Mouse (Mus musculus) stomach, postnatal 0 days (tissue): ENCODE measurements around the gene Phgdh. TPM values are rescaled to one million over a fixed set of nuclear protein-coding genes. Genes with fewer than 3 reads are reported as not detected.

Experiments
- ATAC-seq: fragments of 200-750 bp; cut with Nextera tagmentation; 2 replicates; pipeline ENCODE4 v1.8.0; 2017; ENCODE audit not compliant: low FRiP score, low TSS enrichment
- DNase-seq: peaks from one replicate; pipeline ENCODE4 v3.0.0-alpha.2; 2016; ENCODE audit warnings: low spot score
- H3K27ac ChIP-seq: fragments of 300-500 bp; sonication (generic); replicated peaks from 2 replicates; pipeline ENCODE4 v1.5.1; 2014; ENCODE audit warnings: mild to moderate bottlenecking, control low read depth
- H3K27me3 ChIP-seq: fragments of 300-500 bp; sonication (generic); 2 replicates; pipeline ENCODE4 v1.6.1; 2014; ENCODE audit warnings: low read length; ENCODE audit not compliant: control insufficient read depth, insufficient read depth
- H3K36me3 ChIP-seq: fragments of 300-500 bp; sonication (generic); 2 replicates; pipeline ENCODE4 v1.6.1; 2014; ENCODE audit warnings: low read length, mixed read lengths; ENCODE audit not compliant: control insufficient read depth, insufficient read depth
- H3K4me1 ChIP-seq: fragments of 300-500 bp; sonication (generic); replicated peaks from 2 replicates; pipeline ENCODE4 v1.6.1; 2014; ENCODE audit warnings: antibody characterized with exemption; ENCODE audit not compliant: control insufficient read depth, insufficient read depth
- H3K4me2 ChIP-seq: fragments of 300-500 bp; sonication (generic); replicated peaks from 2 replicates; pipeline ENCODE4 v1.6.1; 2014; ENCODE audit warnings: low read depth, mild to moderate bottlenecking, control low read depth, moderate library complexity
- H3K4me3 ChIP-seq: fragments of 300-500 bp; sonication (generic); 2 replicates; pipeline ENCODE4 v1.5.1; 2014; ENCODE audit warnings: low read depth, low read length, control low read depth
- H3K9ac ChIP-seq: fragments of 300-500 bp; sonication (generic); 2 replicates; pipeline ENCODE4 v1.6.1; 2014; ENCODE audit warnings: mild to moderate bottlenecking, low read length, control low read depth, mixed read lengths
- H3K9me3 ChIP-seq: fragments of 300-500 bp; sonication (generic); 2 replicates; pipeline ENCODE4 v1.6.1; 2016; ENCODE audit warnings: low read length; ENCODE audit not compliant: control insufficient read depth
- CTCF ChIP-seq: IDR thresholded peaks from 2 replicates; pipeline ENCODE4 v1.5.1; 2016; ENCODE audit warnings: antibody characterized with exemption, low read depth, mild to moderate bottlenecking, moderate library complexity
- EP300 ChIP-seq: optimal IDR thresholded peaks from 2 replicates; pipeline ENCODE3; 2016; ENCODE audit warnings: antibody characterized with exemption
- WGBS: fragments of 180-500 bp; shearing (Covaris S2); extraction: QIAGEN DNeasy Blood & Tissue Kit; methylation state at CpG from one replicate; pipeline ENCODE4 v1.1.7; 2014; 5-methylcytosine and 5-hydroxymethylcytosine counted together
- polyA plus RNA-seq: library from polyadenylated mRNA; unstranded; fragments of >200 nt; fragmentation: Nextera tagmentation; extraction: Ambion mirVana; gene quantifications from 2 replicates; pipeline ENCODE4 v1.2.1, GENCODE M21; 2015

Phgdh gene
- polyA plus RNA-seq, 1 experiment from 2014 or later = 95.1 TPM

DNA sequence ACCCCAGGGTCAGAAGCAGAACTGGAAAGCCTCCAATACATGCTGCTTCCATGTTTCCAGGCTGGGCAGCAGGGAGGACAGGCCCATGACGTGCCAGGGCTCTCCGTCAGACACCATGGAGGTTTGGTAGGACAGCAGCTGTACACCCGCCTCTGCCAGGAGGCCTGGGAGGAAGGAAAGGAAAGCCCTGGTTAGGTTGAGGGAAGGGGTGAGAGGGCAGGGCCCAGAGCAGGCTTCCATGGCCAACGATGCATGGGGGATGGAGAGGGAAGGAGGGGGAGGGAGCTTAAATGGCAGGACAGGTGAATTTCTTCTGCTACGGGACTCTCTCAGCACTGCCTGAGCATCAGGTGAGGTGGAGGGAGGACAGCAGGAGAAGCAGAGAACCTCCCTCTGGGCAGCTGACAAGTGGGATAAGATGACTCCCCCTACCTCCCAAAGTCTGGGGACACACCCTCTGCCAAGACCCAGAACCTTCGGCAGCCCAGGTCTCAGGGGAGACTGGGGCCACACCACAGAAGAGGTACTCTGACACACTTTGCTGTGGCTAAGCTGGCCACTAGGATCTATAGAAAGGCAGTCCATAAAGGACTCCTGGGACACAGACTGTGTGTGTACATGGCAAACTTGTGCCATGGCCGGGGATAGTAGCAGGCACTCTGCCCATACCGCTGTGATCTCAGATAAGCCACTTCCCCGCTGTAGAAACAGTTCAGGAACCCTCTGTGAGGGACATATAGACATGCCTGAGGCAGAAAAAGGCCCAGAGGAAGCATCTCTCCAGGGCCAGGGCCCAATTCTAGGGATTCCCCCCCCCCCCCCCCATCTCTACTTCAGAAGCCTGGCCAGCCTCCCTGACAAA lies 26.3 kb downstream of the Phgdh start:
- Histone ChIP-seq H3K27me3 (no peaks in the 10 kb centered on the region), H3K4me3 (no peak overlapping the region), H3K9me3 (no peaks in the 10 kb centered on the region), H3K4me2 (no peak overlapping the region), H3K9ac (no peak overlapping the region), H3K4me1 (no peaks in the 10 kb centered on the region), H3K36me3 (no peaks in the 10 kb centered on the region), H3K27ac (no peak overlapping the region)
- ATAC-seq (peak; percentile 14; the same call in 1 of the 2 replicates), DNase-seq (no peak)
- WGBS = 79% methylated on average over 9 of the region's 9 CpGs
- no peak for TF ChIP-seq EP300
- TF ChIP-seq CTCF = no peak

DNA sequence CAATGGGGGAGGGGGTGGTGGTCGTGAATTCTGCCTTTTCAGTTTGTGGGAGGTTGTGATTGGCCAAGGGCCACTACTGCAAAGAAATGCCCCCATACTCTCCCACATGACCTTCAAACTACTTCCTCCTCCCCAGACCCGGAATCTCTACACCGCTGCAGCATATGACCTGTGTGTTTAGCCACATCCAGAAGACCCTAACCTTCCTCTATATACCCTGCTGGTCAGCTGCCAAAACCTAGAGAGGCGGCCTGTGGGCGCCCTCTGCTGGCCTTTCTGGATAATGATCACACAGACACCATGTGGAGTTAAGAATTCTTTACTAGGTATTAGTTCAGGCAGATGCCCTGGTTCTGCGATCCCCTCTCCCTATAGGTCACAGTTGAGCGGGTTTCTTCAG lies 26.9 kb downstream of the Phgdh start:
- no peaks in the 10 kb centered on the region for H3K4me1 ChIP-seq
- 16% methylated on average over 6 of the region's 7 CpGs for WGBS
- H3K4me3 ChIP-seq = no peak overlapping the region

DNA sequence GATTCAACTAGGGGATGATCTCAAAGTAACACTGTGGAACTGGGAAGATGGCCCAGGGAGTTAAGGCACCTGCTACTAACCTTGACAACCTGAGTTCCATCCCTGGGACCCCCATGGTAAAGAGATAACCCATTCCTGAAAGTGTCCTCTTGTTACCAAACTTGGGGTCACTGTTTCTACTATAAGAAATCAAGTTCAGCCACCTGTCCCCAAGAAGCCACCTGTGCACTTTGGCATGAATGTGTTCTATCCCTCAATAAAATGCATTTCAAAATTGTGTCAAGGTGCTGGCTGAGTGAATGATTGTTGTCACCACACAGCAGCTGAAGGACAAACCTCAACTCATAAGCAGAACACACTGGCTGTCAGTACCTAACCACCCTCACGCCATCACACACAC lies 29.3 kb downstream of the Phgdh start:
- ATAC-seq = no peak
- Histone ChIP-seq H3K4me3 (no peak overlapping the region), H3K36me3 (no peaks in the 10 kb centered on the region), H3K9me3 (no peaks in the 10 kb centered on the region), H3K9ac (no peak overlapping the region), H3K27ac (no peak overlapping the region), H3K27me3 (no peaks in the 10 kb centered on the region), H3K4me2 (no peak overlapping the region), H3K4me1 (no peaks in the 10 kb centered on the region)
- no peak for DNase-seq
- TF ChIP-seq CTCF (no peak), EP300 (no peak)
- WGBS = 92% methylated on average over 1 of the region's 1 CpGs

More for the DNA sequence above, 26.9 kb downstream of the Phgdh start:
- no peaks in the 10 kb centered on the region for H3K36me3 ChIP-seq
- peak; percentile 65 for DNase-seq
- no peaks in the 10 kb centered on the region for H3K27me3 ChIP-seq
- H3K27ac ChIP-seq = no peak overlapping the region
- peak; percentile 20; the same call in 1 of the 2 replicates for ATAC-seq
- TF ChIP-seq CTCF = peak; percentile 80
- no peak for TF ChIP-seq EP300
- H3K9ac ChIP-seq = no peak overlapping the region
- no peak overlapping the region for H3K4me2 ChIP-seq
- no peaks in the 10 kb centered on the region for H3K9me3 ChIP-seq

DNA sequence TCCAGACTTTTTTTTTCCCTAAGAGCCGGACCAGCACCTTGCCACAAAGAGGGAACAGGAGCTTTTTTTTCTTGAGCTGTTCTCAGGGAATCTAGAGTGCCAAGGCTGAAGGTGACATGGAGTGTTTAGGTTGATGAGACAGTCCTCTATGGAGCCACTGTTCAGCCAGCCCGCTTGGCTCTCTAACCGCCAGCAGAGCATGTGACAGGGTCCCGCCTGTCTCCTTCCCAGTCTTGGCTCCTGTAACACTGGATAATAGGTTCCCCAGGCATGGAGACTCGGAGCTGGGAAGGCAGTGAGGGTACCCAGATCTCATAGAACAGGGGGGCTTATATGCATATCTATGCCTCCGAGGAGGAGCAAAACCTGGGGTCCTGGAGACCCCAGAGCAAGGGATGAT lies 31.2 kb downstream of the Phgdh start:
- 87% methylated on average over 6 of the region's 6 CpGs for WGBS
- no peak overlapping the region for H3K9ac ChIP-seq
- H3K4me3 ChIP-seq = no peak overlapping the region
- H3K27me3 ChIP-seq = no peaks in the 10 kb centered on the region
- no peaks in the 10 kb centered on the region for H3K36me3 ChIP-seq
- TF ChIP-seq EP300 = no peak
- no peak for TF ChIP-seq CTCF
- H3K9me3 ChIP-seq = no peaks in the 10 kb centered on the region
- ATAC-seq (no peak), DNase-seq (no peak)
- no peaks in the 10 kb centered on the region for H3K4me1 ChIP-seq
- H3K4me2 ChIP-seq = no peak overlapping the region
- no peak overlapping the region for H3K27ac ChIP-seq

DNA sequence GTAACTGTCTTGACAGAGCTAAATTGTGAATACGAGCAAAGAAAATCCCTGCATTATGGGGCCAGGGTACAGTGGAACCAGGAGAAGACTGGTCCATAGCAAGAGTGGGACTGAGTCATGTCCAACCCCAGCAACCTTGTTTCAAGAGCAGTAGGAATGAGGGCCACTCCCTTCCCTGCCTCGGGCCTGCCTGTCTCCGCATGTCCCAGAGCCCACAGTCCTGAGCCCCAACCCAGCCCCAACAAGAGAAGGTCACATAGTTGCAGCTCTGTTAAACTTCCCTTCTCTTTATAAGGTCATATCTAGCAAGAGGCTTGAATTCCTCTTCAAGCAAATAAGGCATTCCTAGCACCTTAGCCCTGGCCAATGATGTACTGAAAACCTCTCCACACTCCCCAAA lies 38.0 kb downstream of the Phgdh start:
- ATAC-seq (0 out of 2 replicates have a peak, but pooled peaks have one; percentile 21), DNase-seq (no peak)
- Histone ChIP-seq H3K9me3 (no peaks in the 10 kb centered on the region), H3K27me3 (no peaks in the 10 kb centered on the region), H3K4me3 (no peak overlapping the region), H3K9ac (no peak overlapping the region), H3K36me3 (peaks cover 13% of the 10 kb centered on the region; the same call in 1 of the 2 replicates), H3K4me1 (no peaks in the 10 kb centered on the region), H3K4me2 (no peak overlapping the region), H3K27ac (no peak overlapping the region)
- WGBS = 74% methylated on average over 3 of the region's 3 CpGs
- no peak for TF ChIP-seq CTCF
- TF ChIP-seq EP300 = no peak

DNA sequence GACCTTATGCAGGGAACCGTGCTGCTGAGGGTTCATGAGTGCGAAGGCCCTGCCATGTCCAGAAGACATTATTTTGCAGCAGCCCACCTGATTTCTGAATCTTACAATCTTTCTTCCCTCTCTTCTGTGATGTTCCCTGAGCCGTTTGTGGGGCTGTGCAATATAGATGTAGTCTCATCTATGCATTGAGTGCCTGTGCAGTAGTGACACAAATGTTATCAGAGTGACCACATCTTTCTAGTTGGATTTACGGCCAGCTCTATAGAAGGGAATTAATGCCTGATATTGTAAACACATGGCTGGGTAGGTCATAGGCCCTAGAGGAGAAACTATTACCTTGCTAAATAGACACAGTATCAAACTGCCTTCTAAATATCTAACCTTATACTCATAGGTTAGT lies 39.5 kb downstream of the Phgdh start:
- no peak overlapping the region for H3K4me3 ChIP-seq
- no peaks in the 10 kb centered on the region for H3K9me3 ChIP-seq
- no peak for TF ChIP-seq EP300
- TF ChIP-seq CTCF = no peak
- no peaks in the 10 kb centered on the region for H3K27me3 ChIP-seq
- ATAC-seq (no peak), DNase-seq (no peak)
- H3K27ac ChIP-seq = no peak overlapping the region
- no peaks in the 10 kb centered on the region for H3K4me1 ChIP-seq
- H3K9ac ChIP-seq = no peak overlapping the region
- H3K4me2 ChIP-seq = no peak overlapping the region
- 89% methylated on average over 4 of the region's 4 CpGs for WGBS
- H3K36me3 ChIP-seq = peaks cover 13% of the 10 kb centered on the region; the same call in 1 of the 2 replicates
